Mouse (Mus musculus) hindbrain, embryonic 14.5 days (tissue): ENCODE results near the gene Dpagt1. TPM values are rescaled to one million over a fixed set of nuclear protein-coding genes. Genes with fewer than 3 reads are reported as not detected.
"Not testable (repeated sequence)": the region's sequence is repeated elsewhere in the genome, so short reads cannot be mapped to it uniquely, and the experiment has no call there.

Source experiments
- ATAC-seq: fragments of 200-750 bp; cut with Nextera tagmentation; 2 replicates; pipeline ENCODE4 v1.8.0; 2017; ENCODE audit warnings: moderate number of reproducible peaks, mild to moderate bottlenecking, moderate TSS enrichment, moderate library complexity; ENCODE audit not compliant: low FRiP score
- DNase-seq: peaks from one replicate; pipeline ENCODE4 v3.0.0-alpha.2; 2015; ENCODE audit warnings: low spot score
- H3K27ac ChIP-seq: fragments of 300-500 bp; sonication (generic); 2 replicates; pipeline ENCODE4 v1.5.1; 2014; ENCODE audit warnings: mild to moderate bottlenecking, moderate library complexity
- H3K27me3 ChIP-seq: fragments of 300-500 bp; sonication (generic); 2 replicates; pipeline ENCODE4 v1.6.1; 2014; ENCODE audit warnings: mild to moderate bottlenecking, low read length, mixed read lengths; ENCODE audit not compliant: control insufficient read depth, insufficient read depth
- H3K36me3 ChIP-seq: fragments of 300-500 bp; sonication (generic); replicated peaks from 2 replicates; pipeline ENCODE4 v1.6.1; 2014; ENCODE audit not compliant: control insufficient read depth, insufficient read depth
- H3K4me1 ChIP-seq: fragments of 300-500 bp; sonication (generic); replicated peaks from 2 replicates; pipeline ENCODE4 v1.6.1; 2014; ENCODE audit warnings: antibody characterized with exemption, low read length, mixed read lengths; ENCODE audit not compliant: control insufficient read depth, insufficient read depth
- H3K4me2 ChIP-seq: fragments of 300-500 bp; sonication (generic); replicated peaks from 2 replicates; pipeline ENCODE4 v1.6.1; 2014; ENCODE audit warnings: mild to moderate bottlenecking, moderate library complexity
- H3K4me3 ChIP-seq: fragments of 300-500 bp; sonication (generic); replicated peaks from 2 replicates; pipeline ENCODE4 v1.5.1; 2014; ENCODE audit warnings: mild to moderate bottlenecking, low read length
- H3K9ac ChIP-seq: fragments of 300-500 bp; sonication (generic); 2 replicates; pipeline ENCODE4 v1.6.1; 2014
- H3K9me3 ChIP-seq: fragments of 300-500 bp; sonication (generic); 2 replicates; pipeline ENCODE4 v1.6.1; 2016; ENCODE audit warnings: low read length; ENCODE audit not compliant: control insufficient read depth
- whole genome bisulfite sequencing: fragments of 180-500 bp; shearing (Covaris S2); extraction: QIAGEN DNeasy Blood & Tissue Kit; methylation state at CpG from one replicate; pipeline ENCODE4 v1.1.7; 2014; 5-methylcytosine and 5-hydroxymethylcytosine counted together
- polyA plus RNA-seq: library from polyadenylated mRNA; unstranded; fragments of >200 nt; fragmentation: Nextera tagmentation; extraction: Ambion mirVana; gene quantifications from 2 replicates; pipeline ENCODE4 v1.2.1, GENCODE M21; 2014

Gene Dpagt1
- polyA plus RNA-seq, 1 experiment from 2014 or later = 36.1 TPM

DNA sequence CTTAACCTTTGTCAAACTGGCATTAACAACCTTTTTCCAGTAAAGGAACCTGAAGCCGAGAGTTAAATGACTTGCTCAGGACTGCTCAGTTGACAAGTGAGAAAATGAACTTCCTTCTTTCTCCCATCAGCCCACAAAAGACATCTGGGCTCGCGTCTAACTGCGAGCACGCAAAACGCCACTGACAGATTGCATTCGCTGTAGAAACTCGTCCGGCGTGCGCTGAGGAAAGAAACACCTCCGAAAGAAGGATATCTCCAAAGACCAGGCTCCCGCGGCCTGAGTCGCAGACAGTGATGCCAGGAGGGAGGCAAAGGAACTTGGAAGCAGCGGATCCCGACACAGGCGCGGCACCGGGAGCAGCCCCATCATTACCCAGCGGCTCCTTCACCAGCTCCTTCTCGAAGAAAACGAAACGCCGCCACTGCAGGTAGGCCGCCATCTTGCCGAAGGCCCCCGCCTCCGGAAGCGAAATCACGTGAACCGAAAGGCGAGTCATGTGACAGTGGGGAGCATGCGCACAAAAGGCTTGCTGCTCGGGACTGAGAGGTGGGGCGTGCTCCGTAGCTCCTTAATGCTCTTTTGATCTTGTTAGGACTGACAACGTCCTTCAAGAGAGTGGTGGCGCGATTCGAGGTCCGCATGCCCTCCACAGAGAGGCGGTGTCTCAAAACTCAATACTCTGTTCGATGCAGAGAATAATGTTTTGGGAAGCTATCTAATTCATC lies 35.5 kb downstream of the Dpagt1 start, which contains the start of gene Vps11:
Gene Vps11, minus strand, starts transcription at position 481 of the 728 bp plus-strand sequence.
- Histone ChIP-seq H3K27ac (peak within 1 kb of the TSS; percentile 74), H3K36me3 (peaks cover 30% of the 10 kb centered on the region), H3K9me3 (no peaks in the 10 kb centered on the region), H3K4me3 (peak within 1 kb of the TSS; percentile 76), H3K4me2 (peak within 1 kb of the TSS; percentile 88), H3K9ac (peak within 1 kb of the TSS; percentile 88), H3K4me1 (peaks cover 7% of the 10 kb centered on the region), H3K27me3 (no peaks in the 10 kb centered on the region)
- peak; percentile 97 for DNase-seq
- under 1% methylated on average over 44 of the region's 44 CpGs for WGBS
- peak; percentile 90 for ATAC-seq

DNA sequence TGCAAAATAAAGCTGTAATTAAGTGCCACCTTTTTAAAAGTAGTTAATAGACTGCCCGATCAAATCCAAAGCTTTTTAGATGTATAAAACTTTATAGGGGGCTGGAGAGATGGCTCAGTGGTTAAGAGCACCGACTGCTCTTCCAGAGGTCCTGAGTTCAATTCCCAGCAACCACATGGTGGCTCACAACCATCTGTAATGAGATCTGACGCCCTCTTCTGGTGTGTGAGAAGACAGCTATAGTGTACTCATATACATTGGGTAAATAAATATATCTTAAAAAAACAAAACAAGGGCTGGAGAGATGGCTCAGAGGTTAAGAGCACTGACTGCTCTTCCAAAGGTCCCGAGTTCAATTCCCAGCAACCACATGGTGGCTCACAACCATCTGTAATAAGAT lies 36.1 kb downstream of the Dpagt1 start:
- H3K4me1 ChIP-seq, DNase-seq, H3K9me3 ChIP-seq, ATAC-seq, H3K27me3 ChIP-seq, H3K9ac ChIP-seq: not testable (repeated sequence)
- Histone ChIP-seq H3K4me2 (peak overlapping the region; percentile 88), H3K4me3 (peak overlapping the region; percentile 76), H3K36me3 (peaks cover 24% of the 10 kb centered on the region), H3K27ac (0 out of 2 replicates have a peak overlapping the region, but pooled peaks have one; percentile 74)
- WGBS = 47% methylated on average over 4 of the region's 4 CpGs

DNA sequence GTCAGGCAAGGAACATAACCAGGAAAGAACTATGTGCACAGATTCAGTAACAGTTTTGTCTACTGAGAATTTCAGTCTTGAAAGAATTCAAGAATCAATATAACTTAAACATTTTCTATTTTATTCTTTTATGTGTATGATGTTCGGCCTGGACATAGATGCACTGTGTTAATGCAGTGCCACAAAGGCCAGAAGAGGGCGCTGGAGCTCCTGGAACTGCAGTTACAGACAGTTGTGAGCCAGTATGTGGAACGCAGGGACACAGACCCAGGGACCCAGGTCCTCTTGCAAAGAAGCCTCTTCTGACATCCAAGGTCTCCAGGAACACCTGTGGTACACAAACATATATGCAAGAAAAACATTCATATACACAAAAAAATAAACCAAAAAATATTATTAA lies 38.7 kb downstream of the Dpagt1 start:
- Histone ChIP-seq H3K27ac (no peak overlapping the region), H3K4me3 (no peak overlapping the region), H3K4me1 (peaks cover 7% of the 10 kb centered on the region), H3K9ac (no peak overlapping the region), H3K27me3 (no peaks in the 10 kb centered on the region), H3K9me3 (no peaks in the 10 kb centered on the region), H3K4me2 (no peak overlapping the region), H3K36me3 (peaks cover 2% of the 10 kb centered on the region)
- DNase-seq = no peak
- 60% methylated on average over 3 of the region's 3 CpGs for WGBS
- ATAC-seq = no peak

DNA sequence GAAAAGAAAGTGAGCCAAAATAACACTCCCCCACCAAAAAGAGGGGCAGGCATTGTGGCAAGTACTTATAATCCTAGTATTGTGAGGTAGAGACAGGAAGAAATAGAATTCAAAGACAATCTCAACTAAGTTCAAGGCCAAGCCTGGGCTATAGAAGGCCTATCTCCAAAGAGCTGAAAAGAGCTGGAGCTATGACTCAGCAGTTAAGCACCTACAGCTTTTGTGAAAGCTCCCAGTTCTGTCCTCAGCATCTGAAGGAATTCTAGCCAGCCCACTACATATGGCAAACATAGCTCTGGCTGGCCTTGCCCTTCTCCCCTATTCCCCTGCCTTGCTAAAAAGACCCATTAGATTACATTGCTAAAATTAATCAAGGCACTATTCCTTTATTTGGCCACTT lies 47.6 kb downstream of the Dpagt1 start:
- ATAC-seq (no peak), DNase-seq (no peak)
- H3K4me3 ChIP-seq = no peak overlapping the region
- H3K4me1 ChIP-seq = peaks cover 7% of the 10 kb centered on the region; the same call in 1 of the 2 replicates
- no peak overlapping the region for H3K9ac ChIP-seq
- H3K27ac ChIP-seq = no peak overlapping the region
- no peaks in the 10 kb centered on the region for H3K36me3 ChIP-seq
- no peak overlapping the region for H3K4me2 ChIP-seq
- no peaks in the 10 kb centered on the region for H3K9me3 ChIP-seq
- H3K27me3 ChIP-seq = no peaks in the 10 kb centered on the region

DNA sequence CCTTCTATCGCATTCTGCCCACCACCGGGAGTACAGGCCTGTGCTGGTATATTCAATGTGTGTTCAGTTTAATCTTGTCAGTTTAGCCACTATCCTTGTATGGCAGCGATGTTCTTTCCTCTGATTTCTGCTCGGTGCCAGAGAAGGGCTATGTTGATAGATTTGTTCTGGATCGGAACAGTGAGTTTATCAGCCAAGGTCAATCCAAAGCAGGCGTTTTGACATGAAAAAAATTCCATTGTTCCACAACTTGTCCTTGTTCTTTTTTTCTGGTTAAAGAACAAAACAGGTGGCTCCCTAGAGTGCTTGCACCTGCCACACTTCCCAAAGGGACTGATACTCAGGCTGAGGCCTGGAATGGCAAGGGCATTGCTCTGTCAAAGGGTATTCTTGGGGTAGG lies 50.3 kb downstream of the Dpagt1 start:
- H3K9ac ChIP-seq = no peak overlapping the region
- H3K36me3 ChIP-seq = peaks cover 4% of the 10 kb centered on the region
- H3K4me3 ChIP-seq = no peak overlapping the region
- DNase-seq (no peak), ATAC-seq (no peak)
- H3K9me3 ChIP-seq = no peaks in the 10 kb centered on the region
- H3K27ac ChIP-seq = no peak overlapping the region
- H3K27me3 ChIP-seq = no peaks in the 10 kb centered on the region
- 91% methylated on average over 6 of the region's 6 CpGs for WGBS
- H3K4me2 ChIP-seq = no peak overlapping the region
- H3K4me1 ChIP-seq = peaks cover 22% of the 10 kb centered on the region

DNA sequence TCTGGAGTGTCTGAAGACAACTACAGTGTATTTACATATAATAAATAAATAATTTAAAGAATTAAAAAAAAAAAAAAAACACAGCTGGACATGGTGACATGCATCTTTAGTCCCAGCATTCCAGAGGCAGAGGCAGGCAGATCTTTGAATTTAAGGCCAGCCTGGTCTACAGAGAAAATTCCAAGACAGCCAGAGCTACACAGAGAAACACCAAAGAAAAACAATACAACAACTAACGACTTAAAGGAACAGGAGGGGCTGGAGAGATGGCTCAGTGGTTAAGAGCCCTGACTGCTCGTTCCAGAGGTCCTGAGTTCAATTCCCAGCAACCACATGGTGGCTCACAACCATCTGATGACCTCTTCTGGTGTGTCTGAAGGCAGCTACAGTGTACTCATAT lies 51.5 kb downstream of the Dpagt1 start:
- not testable (repeated sequence) for H3K9ac ChIP-seq, H3K27ac ChIP-seq, ATAC-seq, H3K9me3 ChIP-seq, DNase-seq, H3K4me3 ChIP-seq, H3K27me3 ChIP-seq, H3K4me2 ChIP-seq
- 92% methylated on average over 2 of the region's 2 CpGs for WGBS
- Histone ChIP-seq H3K4me1 (peaks cover 22% of the 10 kb centered on the region), H3K36me3 (peaks cover 16% of the 10 kb centered on the region)

DNA sequence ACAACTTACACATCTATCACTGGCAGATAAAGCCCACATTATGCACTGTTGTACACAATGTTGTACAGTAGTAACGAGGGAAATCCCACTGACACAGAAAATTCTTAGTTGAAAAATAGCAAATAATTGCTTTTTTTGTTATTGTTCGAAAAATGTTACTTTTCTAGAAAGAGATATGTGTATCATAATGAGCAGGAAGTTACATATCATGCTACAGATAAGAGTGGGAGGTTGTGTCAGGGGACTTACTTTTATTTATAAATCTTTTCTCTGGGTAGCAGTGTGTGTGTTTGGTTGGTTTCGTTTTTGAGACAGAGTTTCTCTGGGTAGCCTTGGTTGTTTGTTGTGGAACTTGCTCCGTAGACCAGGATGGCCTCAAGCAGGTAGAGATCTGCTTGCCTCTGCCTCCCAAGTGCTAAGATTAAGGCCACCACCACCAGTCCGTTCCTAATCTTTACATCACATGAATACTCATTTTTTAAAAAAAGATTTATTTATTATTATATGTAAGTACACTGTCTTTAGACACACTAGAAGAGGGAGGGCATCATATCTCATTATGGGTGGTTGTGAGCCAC lies 52.4 kb downstream of the Dpagt1 start:
- Histone ChIP-seq H3K4me3 (peak overlapping the region; percentile 91), H3K36me3 (peaks cover 25% of the 10 kb centered on the region), H3K4me2 (peak overlapping the region; percentile 65), H3K9ac (peak overlapping the region; percentile 66), H3K9me3 (no peaks in the 10 kb centered on the region), H3K27me3 (no peaks in the 10 kb centered on the region), H3K27ac (peak overlapping the region; percentile 88), H3K4me1 (peaks cover 22% of the 10 kb centered on the region)
- 87% methylated on average over 5 of the region's 5 CpGs for WGBS
- DNase-seq (no peak), ATAC-seq (no peak)

DNA sequence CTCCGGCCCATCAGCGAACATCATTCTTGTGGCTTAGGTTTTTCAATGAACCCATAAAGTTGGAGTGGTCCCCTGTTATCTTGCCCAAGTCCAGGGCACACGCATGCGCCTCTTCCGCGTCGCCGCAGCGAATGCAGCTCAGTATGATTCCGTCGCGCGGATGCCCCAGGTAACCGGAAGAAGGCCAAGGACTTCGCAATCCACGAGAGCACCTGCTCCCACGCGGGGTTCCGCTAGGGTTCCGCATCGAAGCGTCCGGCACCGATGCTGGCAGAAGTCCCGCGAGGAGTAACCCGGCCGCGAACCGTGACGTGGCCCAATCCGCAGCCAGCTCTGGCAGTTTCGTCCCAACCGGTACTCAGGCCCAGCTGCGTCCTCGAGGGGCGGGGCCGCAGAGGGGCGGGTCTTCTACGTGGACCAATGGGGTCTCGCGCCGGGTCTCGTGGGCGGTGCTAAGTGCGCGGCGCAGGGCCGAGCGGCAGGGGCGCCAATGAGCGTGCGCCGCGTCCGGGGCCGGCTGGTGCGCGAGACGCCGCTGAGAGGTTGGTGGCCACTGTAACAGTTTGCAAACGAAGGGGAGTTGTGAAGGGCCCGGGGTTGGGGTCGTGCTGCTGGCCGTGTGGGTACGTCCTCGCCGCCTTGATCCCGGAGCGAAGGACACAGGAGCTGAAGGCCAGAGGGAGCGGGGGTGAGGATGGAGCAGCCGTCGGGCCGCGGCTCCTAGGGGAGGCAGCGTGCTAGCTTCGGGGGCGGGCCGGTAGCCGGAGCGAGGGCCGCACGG lies 53.4 kb downstream of the Dpagt1 start, which contains the start of gene Hyou1:
Gene Hyou1, plus strand, starts transcription at position 437 of the 781 bp plus-strand sequence.
- under 1% methylated on average over 82 of the region's 83 CpGs for WGBS
- Histone ChIP-seq H3K27ac (peak within 1 kb of the TSS; percentile 88), H3K4me2 (peak within 1 kb of the TSS; percentile 86)

DNA sequence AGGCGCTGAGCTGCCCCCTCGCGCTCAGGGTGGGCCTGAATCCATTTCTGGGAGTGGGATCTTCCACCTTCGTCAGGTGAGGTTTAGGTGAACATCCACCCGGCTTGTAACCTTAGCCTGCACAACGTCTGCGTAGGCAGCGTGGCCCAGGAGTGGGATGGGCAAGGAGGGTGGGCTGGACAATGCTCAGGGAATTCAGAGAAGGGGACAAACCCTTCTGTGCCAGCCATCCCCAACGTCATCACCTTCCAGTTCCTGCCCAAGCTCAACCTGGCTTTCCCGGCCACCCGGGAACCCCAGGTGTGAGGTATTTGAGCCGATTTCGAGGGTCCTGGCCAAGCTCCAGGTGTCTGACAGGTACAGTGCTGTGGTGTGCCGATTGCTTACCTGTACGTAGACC lies 54.0 kb downstream of the Dpagt1 start:
- ATAC-seq = peak; percentile 31
- Histone ChIP-seq H3K36me3 (peaks cover 42% of the 10 kb centered on the region), H3K9ac (peak overlapping the region; percentile 92), H3K4me3 (peak overlapping the region; percentile 91), H3K4me2 (peak overlapping the region; percentile 86), H3K9me3 (no peaks in the 10 kb centered on the region), H3K27me3 (no peaks in the 10 kb centered on the region), H3K27ac (peak overlapping the region; percentile 83), H3K4me1 (peaks cover 22% of the 10 kb centered on the region)
- no peak for DNase-seq
- 12% methylated on average over 15 of the region's 15 CpGs for WGBS

More for the DNA sequence above, 53.4 kb downstream of the Dpagt1 start, which contains the start of gene Hyou1:
- Histone ChIP-seq H3K9ac (peak within 1 kb of the TSS; percentile 92), H3K4me1 (peaks cover 22% of the 10 kb centered on the region), H3K36me3 (peaks cover 35% of the 10 kb centered on the region), H3K27me3 (no peaks in the 10 kb centered on the region), H3K9me3 (no peaks in the 10 kb centered on the region), H3K4me3 (peak within 1 kb of the TSS; percentile 91)
- peak; percentile 99 for ATAC-seq
- DNase-seq = peak; percentile 99
